In genomic region chr3:107101456-107101786, GRCm38 (mm10) we compare ENCODE assay signal across 9 mouse cellular contexts. TPM values are rescaled to one million over a fixed set of nuclear protein-coding genes. Genes with fewer than 3 reads are reported as not detected.
A peak's percentile ranks its signal among the peaks of the same experiment; 100 is the strongest.
DNase-seq lines count a peak whose midpoint lies in the region; ATAC-seq lines count a peak whose summit lies in the region.
"Had no signal": no experiment of that assay in that cellular context is flagged by ENCODE, and none has a peak within 500 bp of the region (broad histone marks: within the 10 kb centered on the region; RNA-seq: fewer than 3 reads in every experiment).

No protein-coding gene starts in this region.

- peak overlapping the region; percentile 71 for H3K4me3 ChIP-seq in embryonic facial prominence, embryonic 10.5 days
- H3K4me3 ChIP-seq in hindbrain, embryonic 16.5 days (ENCODE audit: low read length), result peak overlapping the region; percentile 74
- peak overlapping the region; percentile 52 for H3K4me3 ChIP-seq in midbrain, embryonic 11.5 days (ENCODE audit: low read depth, low read length)

- no peaks in the 10 kb centered on the region for H3K36me3 ChIP-seq in embryonic facial prominence, embryonic 10.5 days (replicated peaks)
- H3K36me3 ChIP-seq in hindbrain, embryonic 16.5 days (ENCODE audit: control insufficient read depth, insufficient read depth, low read length), result 0 out of 2 replicates have a peak, but pooled peaks cover 3% of the 10 kb centered on the region
- no peaks in the 10 kb centered on the region for H3K36me3 ChIP-seq in midbrain, embryonic 11.5 days (ENCODE audit: control insufficient read depth, insufficient read depth, low read length)

- peaks cover 22% of the 10 kb centered on the region for H3K4me1 ChIP-seq in embryonic facial prominence, embryonic 10.5 days
- peaks cover 25% of the 10 kb centered on the region for H3K4me1 ChIP-seq in hindbrain, embryonic 16.5 days (ENCODE audit: control insufficient read depth, insufficient read depth, low read depth, low read length)
- peaks cover 3% of the 10 kb centered on the region; the same call in 1 of the 2 replicates for H3K4me1 ChIP-seq in midbrain, embryonic 11.5 days (ENCODE audit: control insufficient read depth, insufficient read depth, low read length)

- H3K27me3 ChIP-seq in embryonic facial prominence, embryonic 10.5 days (replicated peaks; ENCODE audit: low read depth, poor library complexity, severe bottlenecking), result peaks cover 66% of the 10 kb centered on the region
- 0 out of 2 replicates have a peak, but pooled peaks cover 2% of the 10 kb centered on the region for H3K27me3 ChIP-seq in hindbrain, embryonic 16.5 days (replicated peaks; ENCODE audit: control insufficient read depth, insufficient read depth, low read length)
- H3K27me3 ChIP-seq in midbrain, embryonic 11.5 days (ENCODE audit: control insufficient read depth, insufficient read depth, low read length), result peaks cover 26% of the 10 kb centered on the region

- H3K9me3 ChIP-seq in embryonic facial prominence, embryonic 10.5 days, result no peaks in the 10 kb centered on the region
- H3K9me3 ChIP-seq in hindbrain, embryonic 16.5 days (ENCODE audit: control insufficient read depth, low read length), result no peaks in the 10 kb centered on the region
- no peaks in the 10 kb centered on the region for H3K9me3 ChIP-seq in midbrain, embryonic 11.5 days (ENCODE audit: control insufficient read depth, low read length)

- whole genome bisulfite sequencing in embryonic facial prominence, embryonic 10.5 days, result under 1% methylated on average over 41 of the region's 41 CpGs
- WGBS in hindbrain, embryonic 16.5 days, result 0% methylated on average over 31 of the region's 41 CpGs
- 0% methylated on average over 41 of the region's 41 CpGs for WGBS in midbrain, embryonic 11.5 days

- peak overlapping the region; percentile 86 for H3K9ac ChIP-seq in hindbrain, embryonic 16.5 days (ENCODE audit: low read depth, low read length)
- peak overlapping the region; percentile 70 for H3K9ac ChIP-seq in midbrain, embryonic 11.5 days (ENCODE audit: low read length)

- H3K27ac ChIP-seq in embryonic facial prominence, embryonic 10.5 days (replicated peaks), result no peak overlapping the region
- H3K27ac ChIP-seq in hindbrain, embryonic 16.5 days (ENCODE audit: low read depth, low read length), result peak overlapping the region; percentile 91
- H3K27ac ChIP-seq in midbrain, embryonic 11.5 days (ENCODE audit: low read depth, low read length), result no peak overlapping the region

- ATAC-seq in hindbrain, embryonic 16.5 days, result peak; percentile 70
- ATAC-seq in midbrain, embryonic 11.5 days (ENCODE audit: low FRiP score), result peak; percentile 58

- DNase-seq in layer of hippocampus, adult 18-20 months (ENCODE audit: low spot score in 2 of 2), result peak; percentile 42 to 59
- DNase-seq in layer of hippocampus, adult 9-11 months, result no peak
- DNase-seq in adrenal gland, postnatal 25 days, result peak; percentile 30
- DNase-seq in embryonic facial prominence, embryonic 10.5 days (ENCODE audit: low spot score), result no peak
- no peak for DNase-seq in midbrain, embryonic 11.5 days (ENCODE audit: low spot score, missing footprints)
- no peak for DNase-seq in urinary bladder, postnatal 14 days (ENCODE audit: low spot score)
- DNase-seq in ovary, postnatal 10 days (ENCODE audit: low spot score), result no peak

- H3K4me2 ChIP-seq in hindbrain, embryonic 16.5 days (ENCODE audit: low read length), result peak overlapping the region; percentile 85
- H3K4me2 ChIP-seq in midbrain, embryonic 11.5 days, result peak overlapping the region; percentile 85

RNA-seq across cellular contexts. Expression of gene Kcna2, which starts 0.5 kb away (rescaled TPM):
- 10 to 100 TPM; 88.7 to 90.1 TPM for total RNA-seq in layer of hippocampus, adult 18-20 months (2021)
- 0.95 and 1.2 TPM in 2 replicates for total RNA-seq in adrenal gland, postnatal 25 days (2021)
- 0.02 and 0.03 TPM in 2 replicates for polyA plus RNA-seq in embryonic facial prominence, embryonic 10.5 days (2016; fragmentation: Nextera tagmentation; extraction: Ambion mirVana)
- 1.9 and 2.6 TPM in 2 replicates for polyA plus RNA-seq in hindbrain, embryonic 16.5 days (2015; fragmentation: Nextera tagmentation; extraction: Ambion mirVana)
- polyA plus RNA-seq in midbrain, embryonic 11.5 days (2014; fragmentation: Nextera tagmentation; extraction: Ambion mirVana), result 0.18 and 0.28 TPM in 2 replicates
- total RNA-seq: hematopoietic stem cell, adult 5-6 weeks had no signal

Comparison
In these comparisons a context has a peak if more than half of its experiments do, and no peak if none do; other contexts are left out.
1. DNase-seq: peak in layer of hippocampus, adult 18-20 months (2 of 2) and adrenal gland, postnatal 25 days (single experiment); none in layer of hippocampus, adult 9-11 months (single experiment), embryonic facial prominence, embryonic 10.5 days (single experiment), midbrain, embryonic 11.5 days (single experiment), urinary bladder, postnatal 14 days (single experiment) and ovary, postnatal 10 days (single experiment).
2. Peak in every context shown above with its lines, with median percentiles within 50 percentile points of each other: H3K4me3 ChIP-seq.